Mouse (Mus musculus): ENCODE data around the gene Cdc25b.
"Not testable (repeated sequence)": the region's sequence is repeated elsewhere in the genome, so short reads cannot be mapped to it uniquely, and the experiment has no call there.

Cdc25b gene

DNA sequence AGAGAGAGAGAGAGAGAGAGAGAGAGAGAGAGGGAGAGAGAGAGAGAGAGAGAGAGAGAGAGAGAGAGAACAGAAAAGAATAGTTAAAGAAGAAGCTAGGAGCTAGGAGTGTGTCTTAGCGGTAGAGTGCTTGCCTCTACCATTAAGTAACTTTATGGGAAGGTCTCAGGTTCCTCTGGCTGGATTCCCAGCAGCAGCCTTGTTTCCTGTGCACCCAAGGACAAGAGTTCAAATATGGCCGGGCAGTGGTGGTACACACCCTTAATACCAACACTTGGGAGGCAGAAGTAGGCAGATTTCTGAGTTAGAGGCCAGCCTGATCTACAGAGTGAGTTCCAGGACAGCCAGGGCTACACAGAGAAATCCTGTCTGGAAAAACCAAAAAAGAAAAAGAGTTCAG lies 39.9 kb downstream of the Cdc25b start:
- not testable (repeated sequence) for DNase-seq (ENCODE audit: inconsistent ontology term)

DNA sequence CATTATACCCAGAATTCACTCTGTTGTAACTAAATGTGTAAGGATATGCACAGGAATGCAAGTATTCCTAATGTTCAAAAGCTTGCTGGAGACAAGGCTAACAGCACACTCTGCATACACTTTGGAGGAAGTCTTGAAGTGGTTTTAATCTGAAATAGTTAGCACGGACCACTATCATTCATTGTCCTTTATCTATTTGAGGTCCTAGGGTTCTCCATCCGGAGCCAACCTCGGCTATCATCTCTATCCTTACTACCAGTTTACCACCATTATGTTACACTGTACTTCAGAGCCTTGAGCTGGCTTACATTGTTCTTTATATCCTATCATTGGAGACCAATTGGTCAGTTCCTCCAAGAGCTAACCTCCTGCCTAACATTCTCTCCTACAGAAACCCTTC lies 40.5 kb downstream of the Cdc25b start:
- DNase-seq (ENCODE audit: inconsistent ontology term), result no peak

DNA sequence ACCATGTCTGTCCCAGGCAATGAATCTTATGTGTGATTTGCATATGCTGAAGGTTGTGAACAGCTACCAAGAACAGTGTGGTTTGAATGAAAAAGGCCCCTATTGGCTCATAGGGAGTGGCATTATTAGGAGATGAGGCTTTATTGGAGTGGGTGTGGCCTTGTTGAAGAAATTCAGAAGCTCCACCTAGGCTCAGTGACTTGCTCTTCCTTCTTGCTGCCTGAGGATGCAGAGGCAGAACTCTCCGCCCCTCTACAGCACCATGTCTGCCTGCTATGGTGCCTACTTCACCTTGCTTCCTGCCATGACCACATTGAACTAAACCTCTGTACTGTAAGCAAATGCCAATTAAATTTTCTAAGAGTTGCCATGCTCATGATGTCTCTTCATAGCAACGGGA lies 45.8 kb downstream of the Cdc25b start:
- no peak for DNase-seq (ENCODE audit: inconsistent ontology term)

DNA sequence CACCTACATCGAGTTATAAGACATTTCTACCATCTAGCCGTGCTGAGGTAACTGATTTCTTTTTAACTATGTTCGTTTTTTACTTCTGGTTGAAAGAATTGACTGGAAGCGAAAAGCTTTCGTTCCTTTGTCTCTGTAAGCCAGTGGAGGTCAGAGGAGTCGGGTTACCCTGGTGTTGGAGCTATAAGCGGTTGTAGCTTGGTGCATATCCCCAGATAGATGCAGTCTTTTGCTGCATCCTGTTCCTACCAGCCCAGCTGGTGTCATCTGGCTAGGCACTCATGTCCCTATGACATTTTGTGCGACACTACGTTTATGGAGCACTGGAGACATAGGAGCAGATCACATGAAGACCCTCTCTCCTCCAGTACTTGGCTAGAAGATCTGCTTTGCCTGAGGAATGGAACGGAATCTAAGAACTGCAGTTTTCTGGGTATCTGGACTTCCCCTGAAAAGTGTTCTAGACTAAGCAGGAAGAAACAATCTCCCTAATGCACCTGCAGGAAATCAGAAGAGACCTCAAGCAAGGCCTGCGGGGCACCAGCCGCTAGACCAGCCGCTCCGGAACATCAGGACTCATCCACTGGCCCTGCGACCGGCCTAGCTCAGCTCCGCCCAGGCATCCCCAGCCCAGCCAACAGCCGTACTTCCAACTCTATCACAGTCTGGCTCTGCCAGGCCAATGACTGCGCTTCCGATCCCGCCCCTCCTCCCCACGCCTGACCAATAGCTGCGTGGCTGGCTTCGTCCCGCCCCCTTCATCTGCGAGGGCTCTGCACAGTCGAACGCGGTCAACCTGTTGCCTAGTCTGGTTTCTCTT lies 46.8 kb downstream of the Cdc25b start, which contains the start of gene Mavs:
TSS of gene Mavs (plus strand) at position 757 of the 820 bp plus-strand sequence.
- peak; percentile 98 for DNase-seq (ENCODE audit: inconsistent ontology term)

DNA sequence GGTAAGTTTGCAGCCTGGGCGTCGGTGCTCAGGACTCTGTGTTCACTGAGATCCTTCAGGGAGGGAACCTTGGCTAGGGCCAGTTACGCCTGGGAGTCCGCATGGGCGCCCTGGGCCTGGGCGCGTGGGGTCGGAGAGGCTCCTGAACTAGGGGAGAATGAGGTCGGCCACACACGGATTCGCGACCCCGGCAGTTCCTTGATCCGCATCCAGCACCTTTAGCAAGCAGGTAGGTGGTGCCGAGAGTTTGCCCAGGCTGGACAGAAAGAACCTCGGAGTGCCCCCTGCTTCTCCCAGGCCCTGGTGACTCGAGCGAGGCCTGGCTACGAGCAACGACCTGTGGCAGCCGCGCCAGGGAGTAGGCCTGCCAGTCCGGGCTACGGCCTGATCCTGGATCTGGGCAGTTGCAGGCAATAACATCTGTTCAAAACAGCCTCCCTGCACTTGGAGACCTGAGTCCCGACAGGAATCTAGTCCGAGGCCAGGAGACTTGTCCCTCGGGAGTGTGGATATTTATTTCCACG lies 47.4 kb downstream of the Cdc25b start:
- DNase-seq (ENCODE audit: inconsistent ontology term), result no peak

DNA sequence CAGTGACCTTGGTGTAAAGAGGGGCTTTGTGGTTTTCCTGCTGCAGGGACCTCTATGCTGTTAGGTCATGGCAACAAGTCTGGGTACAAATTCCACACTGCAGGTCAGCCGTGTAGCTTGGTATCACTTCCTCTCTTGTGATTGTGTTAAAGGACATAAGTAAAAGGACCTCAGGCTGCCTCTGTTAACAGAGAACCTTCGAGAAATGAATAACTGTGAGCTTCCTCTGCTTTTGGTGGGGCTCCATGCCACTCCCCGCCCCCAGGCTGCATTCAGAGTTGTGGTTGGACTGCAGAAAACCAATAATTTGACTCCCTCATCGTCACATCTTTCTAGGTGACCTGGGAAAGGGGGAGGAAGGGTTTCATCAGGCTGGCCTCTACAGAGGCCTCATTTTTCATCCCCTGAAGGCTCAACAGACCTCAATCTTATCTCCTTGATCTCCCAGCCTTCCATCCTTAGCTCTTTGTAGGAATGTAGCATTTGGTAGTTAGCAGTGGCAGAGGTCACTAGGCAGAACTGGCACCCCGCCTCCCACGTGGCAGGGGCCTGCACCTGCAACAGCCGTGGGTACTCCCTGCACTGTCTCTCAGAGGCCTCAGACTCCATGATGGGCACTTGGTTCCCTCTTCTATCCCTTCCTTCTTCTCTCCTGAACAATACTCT lies 48.4 kb downstream of the Cdc25b start:
- DNase-seq (ENCODE audit: inconsistent ontology term), result peak; percentile 51

DNA sequence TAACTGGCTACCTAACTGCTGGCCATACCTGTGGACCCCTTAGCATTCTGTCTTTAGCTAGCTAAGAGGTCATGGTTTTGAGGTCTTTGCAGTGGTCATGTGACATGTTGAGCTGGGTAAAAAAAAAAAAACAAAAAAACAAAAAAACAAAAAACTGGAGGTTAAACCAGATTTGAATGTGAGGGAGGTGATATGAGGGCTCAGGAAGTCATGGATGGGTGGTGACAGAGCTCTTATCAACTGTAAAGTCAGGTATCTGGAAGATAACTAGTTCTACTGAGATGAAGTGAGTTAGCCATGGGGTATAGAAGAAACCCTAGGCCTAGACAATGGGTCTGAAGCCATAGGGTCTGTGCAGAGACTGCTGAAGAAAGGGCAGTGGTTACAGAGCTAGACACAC lies 55.4 kb downstream of the Cdc25b start:
- DNase-seq (ENCODE audit: inconsistent ontology term), result no peak

DNA sequence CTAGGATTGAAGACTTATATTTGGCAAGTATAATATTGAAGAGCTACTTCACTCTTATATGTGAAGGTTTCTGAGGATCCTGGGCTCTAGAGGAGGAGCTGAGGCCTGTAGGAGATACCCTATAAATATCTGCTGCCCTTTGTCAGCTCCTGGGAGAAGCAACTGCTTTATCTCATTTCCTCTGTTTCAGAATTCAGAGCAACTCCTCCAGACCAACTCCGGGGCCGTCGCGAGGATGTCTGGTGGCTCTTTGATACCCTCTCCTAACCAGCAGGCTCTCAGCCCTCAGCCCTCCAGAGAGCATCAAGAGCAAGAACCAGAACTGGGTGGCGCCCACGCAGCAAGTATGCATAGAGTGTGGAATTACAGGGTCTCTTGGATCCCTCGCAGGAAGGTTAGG lies 56.2 kb downstream of the Cdc25b start:
- no peak for DNase-seq (ENCODE audit: inconsistent ontology term)
